Mouse (Mus musculus) MN1 (cell line): Measurements from ENCODE around the gene Olfr767.
A peak's percentile ranks its signal among the peaks of the same experiment; 100 is the strongest.
"Not testable (repeated sequence)": the region's sequence is repeated elsewhere in the genome, so short reads cannot be mapped to it uniquely, and the experiment has no call there.

Experiments
- DNase-seq: peaks from one replicate; pipeline ENCODE4 v3.0.0-alpha.2; 2016; ENCODE audit warnings: low spot score

Olfr767 gene

DNA sequence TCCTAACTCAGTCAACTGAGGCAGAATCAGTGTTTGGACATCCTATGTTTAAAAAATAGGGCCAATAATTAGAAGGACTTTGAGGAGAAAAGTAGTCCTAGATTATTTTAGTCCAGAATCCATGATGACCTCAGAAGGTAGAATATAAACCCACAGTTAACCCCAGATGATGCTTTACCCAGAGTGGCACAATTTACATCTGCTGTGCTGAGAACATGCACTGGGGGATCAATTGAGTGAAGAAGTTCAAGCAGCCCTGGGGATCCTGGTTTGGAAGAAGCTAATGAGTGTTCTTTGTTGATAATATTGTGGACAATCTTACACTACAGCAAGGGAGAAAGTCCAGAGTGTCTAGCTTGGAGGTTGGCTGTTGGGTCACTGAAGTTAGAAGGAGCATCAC lies at the start of gene Olfr767:
Gene Olfr767 (minus strand): TSS at position 101 of the 400 bp plus-strand sequence.
- not testable (repeated sequence) for DNase-seq

DNA sequence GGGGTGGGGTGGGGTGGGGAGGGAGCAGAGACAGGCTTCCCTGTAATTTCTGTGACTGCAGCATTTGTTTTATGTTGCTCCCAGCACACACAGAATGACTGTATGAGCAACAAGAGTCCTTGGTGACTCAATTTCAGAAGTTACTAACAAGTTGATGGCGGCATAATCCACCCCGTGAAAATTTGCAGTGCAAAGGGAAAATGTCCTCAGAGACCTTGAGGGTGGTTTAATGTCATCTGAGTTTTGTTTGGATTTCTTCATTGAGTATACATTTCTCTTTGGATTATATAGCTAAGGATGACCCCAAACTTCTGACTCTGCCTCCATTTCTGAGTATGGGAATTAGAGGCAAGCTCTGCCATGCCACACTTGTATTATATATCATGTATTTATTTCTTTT lies 35.1 kb upstream of the Olfr767 start, which contains the start of gene Olfr769:
Gene Olfr769 (minus strand): TSS at position 101 of the 400 bp plus-strand sequence.
- no peak for DNase-seq

DNA sequence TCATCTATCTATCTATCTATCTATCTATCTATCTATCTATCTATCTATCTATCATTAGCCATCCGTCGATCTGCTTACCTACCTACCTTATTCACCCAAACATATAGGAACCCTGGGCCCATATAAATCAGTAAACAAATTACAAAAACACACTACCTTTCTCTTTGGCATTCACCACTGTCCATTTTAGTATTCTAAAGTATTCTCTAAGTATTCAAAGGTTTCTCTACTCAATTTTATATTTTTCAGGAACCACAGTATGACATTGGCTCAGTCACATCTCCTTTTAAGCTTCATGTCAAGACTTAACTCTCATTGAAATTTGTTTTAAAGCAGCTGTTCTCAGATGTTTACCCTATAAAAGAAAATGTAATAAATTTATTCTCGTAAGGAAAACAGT lies 32.4 kb upstream of the Olfr767 start:
- peak; percentile 26 for DNase-seq

GRCm38 (mm10) chr10:129101231-129101630 lies 18.5 kb upstream of the Olfr767 start:
- DNase-seq = no peak

- no peak for DNase-seq
These were observed 16.6 kb upstream of the Olfr767 start, which contains the start of gene Olfr768 for GRCm38 (mm10) chr10:129099275-129099674. TSS of gene Olfr768 (minus strand) at chr10:129099375.

DNA sequence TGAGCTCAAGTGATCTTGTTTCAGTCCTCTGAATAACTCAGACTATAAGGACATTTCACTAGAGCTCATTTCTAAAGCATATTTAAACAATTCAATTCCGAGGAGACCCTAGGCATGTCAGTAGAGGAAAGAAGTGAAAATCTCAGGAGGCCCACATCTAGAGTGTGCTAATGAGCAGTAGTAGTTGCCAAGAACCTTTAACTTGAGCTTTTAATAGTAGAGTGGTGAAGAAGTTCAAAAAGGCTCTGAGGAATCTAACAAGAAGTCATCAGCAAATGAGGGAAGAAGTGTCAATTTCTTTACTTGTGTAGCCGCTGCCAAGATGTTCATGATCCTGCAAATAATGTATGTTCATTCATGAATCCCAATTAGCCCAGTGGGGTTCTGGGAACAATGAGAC lies 13.8 kb downstream of the Olfr767 start, which contains the start of gene Olfr766-ps1:
Gene Olfr766-ps1 (minus strand): TSS at position 101 of the 400 bp plus-strand sequence.
- no peak for DNase-seq

GRCm38 (mm10) chr10:129049898-129050297 lies 32.8 kb downstream of the Olfr767 start, which contains the start of gene Olfr765:
TSS of gene Olfr765 (minus strand) at chr10:129049998.
- DNase-seq = not testable (repeated sequence)

DNA sequence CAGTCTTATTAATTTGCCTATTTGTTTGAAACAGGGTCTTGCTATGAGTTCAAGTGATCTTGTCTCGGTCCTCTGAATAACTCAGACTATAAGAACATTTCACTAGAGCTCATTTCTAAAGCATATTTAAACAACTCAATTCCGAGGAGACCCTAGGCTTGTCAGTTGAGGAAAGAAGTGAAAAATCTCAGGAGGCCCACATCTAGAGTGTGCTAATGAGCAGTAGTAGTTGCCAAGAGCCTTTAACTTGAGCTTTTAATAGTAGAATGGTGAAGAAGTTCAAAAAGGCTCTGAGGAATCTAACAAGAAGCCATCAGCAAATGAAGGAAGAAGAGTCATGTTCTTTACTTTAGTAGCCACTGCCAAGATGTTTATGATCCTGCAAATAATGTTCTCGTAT lies 42.9 kb downstream of the Olfr767 start, which contains the start of gene Olfr764-ps1:
Gene Olfr764-ps1 (minus strand): TSS at position 101 of the 400 bp plus-strand sequence.
- DNase-seq = no peak

- DNase-seq = no peak
These were observed 54.4 kb downstream of the Olfr767 start for GRCm38 (mm10) chr10:129028343-129028742.

GRCm38 (mm10) chr10:129026018-129026662 lies 56.6 kb downstream of the Olfr767 start:
- peak; percentile 37 for DNase-seq
